8 mouse cellular contexts compared by ENCODE assay signal in the genomic region with DNA sequence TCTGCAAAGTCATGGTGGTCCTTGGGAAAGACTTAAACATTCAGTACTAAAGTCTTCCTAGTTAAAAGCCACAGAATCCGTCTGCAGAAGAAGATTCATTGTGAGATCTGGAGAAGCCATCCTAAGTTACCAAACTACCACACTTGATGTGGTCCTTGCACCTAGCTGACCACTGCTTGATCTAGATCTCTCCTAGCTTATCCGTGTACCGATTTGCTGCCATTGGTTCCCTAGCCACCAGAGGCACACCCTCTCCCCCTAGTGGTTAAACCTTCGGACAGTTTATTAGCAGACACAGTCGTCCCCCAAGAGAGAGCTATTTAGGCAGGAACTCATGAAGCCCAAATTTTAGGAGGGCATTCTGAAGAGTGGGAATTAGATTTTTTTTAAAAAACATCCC. TPM values are rescaled to one million over a fixed set of nuclear protein-coding genes. Genes with fewer than 3 reads are reported as not detected.
DNase-seq lines count a peak whose midpoint lies in the region; ATAC-seq and TF ChIP-seq lines count a peak whose summit lies in the region.

No protein-coding gene starts in this region.

- 0% methylated on average over 5 of the region's 5 CpGs for WGBS in heart, adult 2 months
- WGBS in limb, embryonic 10.5 days, result 1% methylated on average over 5 of the region's 5 CpGs
- WGBS in midbrain, embryonic 11.5 days, result 2% methylated on average over 5 of the region's 5 CpGs
- WGBS in stomach, embryonic 16.5 days, result under 1% methylated on average over 5 of the region's 5 CpGs

- peak; percentile 30; the same call in 1 of the 2 replicates for ATAC-seq in midbrain, embryonic 11.5 days (ENCODE audit: low FRiP score)
- ATAC-seq in stomach, embryonic 16.5 days (ENCODE audit: insufficient read depth, low FRiP score), result no peak

- no peak for TF ChIP-seq POLR2A in cortical plate, adult 2 months (IDR thresholded peaks at IDR 0.05; ENCODE audit: extremely low read depth, insufficient read depth, low read length)
- TF ChIP-seq POLR2A in heart, adult 2 months (IDR thresholded peaks at IDR 0.05; ENCODE audit: insufficient read depth, low read depth, low read length), result no peak

- no peaks in the 10 kb centered on the region; the same call in 1 of the 2 replicates for H3K4me1 ChIP-seq in cortical plate, adult 2 months (ENCODE audit: control insufficient read depth, insufficient read depth, low read length)
- peaks cover 2% of the 10 kb centered on the region for H3K4me1 ChIP-seq in heart, adult 2 months (ENCODE audit: control insufficient read depth, insufficient read depth, low read length)
- H3K4me1 ChIP-seq in limb, embryonic 10.5 days, result peaks cover 3% of the 10 kb centered on the region; the same call in 1 of the 2 replicates
- peaks cover 7% of the 10 kb centered on the region for H3K4me1 ChIP-seq in midbrain, embryonic 11.5 days (ENCODE audit: control insufficient read depth, insufficient read depth, low read length)
- H3K4me1 ChIP-seq in stomach, embryonic 16.5 days (ENCODE audit: control insufficient read depth, insufficient read depth, low read length), result peaks cover 2% of the 10 kb centered on the region; the same call in 1 of the 2 replicates

- peak; percentile 76 for TF ChIP-seq CTCF in cortical plate, adult 2 months (IDR thresholded peaks at IDR 0.05; ENCODE audit: extremely low read depth, insufficient read depth, low read length)
- peak; percentile 96 for TF ChIP-seq CTCF in heart, adult 2 months (IDR thresholded peaks at IDR 0.05)

- intact Hi-C loops in heart, adult 2 months (cut with DNase I), result loop anchor here (1.0 to 5.0 kb wide), 2 partner anchors 358 to 447 kb away; no protein-coding TSS in a partner anchor

- H3K36me3 ChIP-seq in heart, adult 2 months (ENCODE audit: control insufficient read depth, insufficient read depth, low read length), result no peaks in the 10 kb centered on the region
- H3K36me3 ChIP-seq in limb, embryonic 10.5 days, result no peaks in the 10 kb centered on the region
- H3K36me3 ChIP-seq in midbrain, embryonic 11.5 days (ENCODE audit: control insufficient read depth, insufficient read depth, low read length), result no peaks in the 10 kb centered on the region
- H3K36me3 ChIP-seq in stomach, embryonic 16.5 days (ENCODE audit: control insufficient read depth, insufficient read depth, low read length), result no peaks in the 10 kb centered on the region

- peak overlapping the region; percentile 0; the same call in 1 of the 2 replicates for H3K4me2 ChIP-seq in midbrain, embryonic 11.5 days
- peak overlapping the region; percentile 7 for H3K4me2 ChIP-seq in stomach, embryonic 16.5 days (ENCODE audit: low read depth, low read length)

- no peaks in the 10 kb centered on the region for H3K9me3 ChIP-seq in limb, embryonic 10.5 days (replicated peaks)
- H3K9me3 ChIP-seq in midbrain, embryonic 11.5 days (ENCODE audit: control insufficient read depth, low read length), result no peaks in the 10 kb centered on the region
- no peaks in the 10 kb centered on the region for H3K9me3 ChIP-seq in stomach, embryonic 16.5 days (replicated peaks; ENCODE audit: control insufficient read depth, low read length)

- 0 out of 2 replicates have a peak, but pooled peaks have one; percentile 46 for TF ChIP-seq EP300 in heart, adult 2 months (IDR thresholded peaks at IDR 0.05; ENCODE audit: insufficient read depth, low read depth, low read length)

- H3K4me3 ChIP-seq in cortical plate, adult 2 months (ENCODE audit: insufficient read depth, low read length), result no peak overlapping the region
- H3K4me3 ChIP-seq in heart, adult 2 months, result peak overlapping the region; percentile 36
- H3K4me3 ChIP-seq in limb, embryonic 10.5 days, result no peak overlapping the region
- no peak overlapping the region for H3K4me3 ChIP-seq in midbrain, embryonic 11.5 days (ENCODE audit: low read depth, low read length)
- no peak overlapping the region for H3K4me3 ChIP-seq in stomach, embryonic 16.5 days (replicated peaks; ENCODE audit: low read length)

- no peaks in the 10 kb centered on the region for H3K27me3 ChIP-seq in heart, adult 2 months (ENCODE audit: control insufficient read depth, insufficient read depth, low read length)
- 0 out of 2 replicates have a peak, but pooled peaks cover 7% of the 10 kb centered on the region for H3K27me3 ChIP-seq in limb, embryonic 10.5 days (ENCODE audit: low read depth, poor library complexity, severe bottlenecking)
- no peaks in the 10 kb centered on the region for H3K27me3 ChIP-seq in midbrain, embryonic 11.5 days (ENCODE audit: control insufficient read depth, insufficient read depth, low read length)
- H3K27me3 ChIP-seq in stomach, embryonic 16.5 days (ENCODE audit: control insufficient read depth, insufficient read depth, low read length), result no peaks in the 10 kb centered on the region

- H3K9ac ChIP-seq in heart, adult 2 months (ENCODE audit: low read depth, low read length), result no peak overlapping the region
- H3K9ac ChIP-seq in midbrain, embryonic 11.5 days (ENCODE audit: low read length), result no peak overlapping the region
- no peak overlapping the region for H3K9ac ChIP-seq in stomach, embryonic 16.5 days (ENCODE audit: low read length)

- DNase-seq in 3T3-L1 (ENCODE audit: low read depth, low spot score) (peak; percentile 86), WW6 (ENCODE audit: low read depth, low spot score) (peak; percentile 33)
- peak; percentile 36 to 57 for DNase-seq in heart, adult 2 months
- peak; percentile 59 for DNase-seq in kidney, adult 11 months
- peak; percentile 50 for DNase-seq in limb, embryonic 10.5 days (ENCODE audit: low spot score)
- peak; percentile 94 for DNase-seq in midbrain, embryonic 11.5 days (ENCODE audit: low spot score, missing footprints)

- H3K27ac ChIP-seq in cortical plate, adult 2 months (ENCODE audit: insufficient read depth, low read length), result no peak overlapping the region
- peak overlapping the region; percentile 47 for H3K27ac ChIP-seq in heart, adult 2 months
- no peak overlapping the region for H3K27ac ChIP-seq in limb, embryonic 10.5 days
- H3K27ac ChIP-seq in midbrain, embryonic 11.5 days (ENCODE audit: low read depth, low read length), result no peak overlapping the region
- H3K27ac ChIP-seq in stomach, embryonic 16.5 days (ENCODE audit: low read length), result no peak overlapping the region

- no peaks in the 10 kb centered on the region for H3K79me2 ChIP-seq in heart, adult 2 months (replicated peaks; ENCODE audit: control insufficient read depth, insufficient read depth, low read length)

RNA-seq across cellular contexts. Expression of a gene that starts 1.9 kb away (rescaled TPM):
- 1.4 and 1.5 TPM in 2 replicates for polyA plus RNA-seq in cortical plate, adult 2 months (2012; rRNA removed)
- total RNA-seq in heart, adult 2 months (2021), result 1 to 10 TPM; 6.1 to 7.9 TPM
- 1.8 and 2.5 TPM in 2 replicates for polyA plus RNA-seq in heart, adult 2 months (2012; rRNA removed)
- 3.1 and 3.4 TPM in 2 replicates for polyA plus RNA-seq in limb, embryonic 10.5 days (2016; fragmentation: Nextera tagmentation; extraction: Ambion mirVana)
- polyA plus RNA-seq in midbrain, embryonic 11.5 days (2014; fragmentation: Nextera tagmentation; extraction: Ambion mirVana), result 4.2 and 4.6 TPM in 2 replicates
- polyA plus RNA-seq in stomach, embryonic 16.5 days (2015; fragmentation: Nextera tagmentation; extraction: Ambion mirVana), result 6.1 and 6.3 TPM in 2 replicates

Comparison
In these comparisons a context has a peak if more than half of its experiments do, and no peak if none do; other contexts are left out.
1. DNase-seq: peak in every context shown above with its lines; median percentile 94 in midbrain, embryonic 11.5 days; 86 in 3T3-L1; 59 in kidney, adult 11 months; 50 in limb, embryonic 10.5 days; 46 in heart, adult 2 months; 33 in WW6.